Mouse (Mus musculus): Measurements from ENCODE around the gene Slc35c1.
"Not testable (repeated sequence)": the region's sequence is repeated elsewhere in the genome, so short reads cannot be mapped to it uniquely, and the experiment has no call there.

GRCm38 (mm10) chr2:92476580-92476979, 16.2 kb upstream of the Slc35c1 start:
- not testable (repeated sequence) for TF ChIP-seq CTCF, EP300 (IDR thresholded peaks at IDR 0.05; ENCODE audit: low read depth)

All from liver, postnatal 0 days (tissue).